Mouse (Mus musculus) cortical plate, adult 2 months (tissue): Measurements from ENCODE around the gene Nop58. TPM values are rescaled to one million over a fixed set of nuclear protein-coding genes. Genes with fewer than 3 reads are reported as not detected.
A peak's percentile ranks its signal among the peaks of the same experiment; 100 is the strongest.

ENCODE experiments used
- H3K27ac ChIP-seq: fragments of 200-500 bp; 2 replicates; pipeline ENCODE4 v1.5.1; 2012; ENCODE audit warnings: low read length, control low read depth, inconsistent platforms; ENCODE audit not compliant: insufficient read depth
- H3K4me1 ChIP-seq: fragments of 200-500 bp; 2 replicates; pipeline ENCODE4 v1.6.1; 2011; ENCODE audit warnings: low read length; ENCODE audit not compliant: control insufficient read depth, insufficient read depth
- H3K4me3 ChIP-seq: fragments of 200-500 bp; 2 replicates; pipeline ENCODE4 v1.5.1; 2011; ENCODE audit warnings: mild to moderate bottlenecking, low read length, control low read depth; ENCODE audit not compliant: insufficient read depth
- CTCF ChIP-seq: fragments of 200-500 bp; IDR thresholded peaks from 2 replicates; pipeline ENCODE4 v1.5.1; 2011; ENCODE audit warnings: mild to moderate bottlenecking, control low read depth, low read length; ENCODE audit not compliant: insufficient read depth; ENCODE audit errors: extremely low read depth
- POLR2A ChIP-seq: fragments of 200-500 bp; IDR thresholded peaks from 2 replicates; pipeline ENCODE4 v1.6.1; 2011; ENCODE audit warnings: mild to moderate bottlenecking, low read length, control low read depth; ENCODE audit not compliant: insufficient read depth; ENCODE audit errors: extremely low read depth
- polyA plus RNA-seq: library from polyadenylated mRNA; depleted of rRNA; stranded (reverse); fragments of >200 nt; gene quantifications from 2 replicates; pipeline ENCODE4 v1.2.3, GENCODE M21; 2012; rRNA removed

Gene Nop58
- polyA plus RNA-seq, 1 experiment: 21.6 TPM

DNA sequence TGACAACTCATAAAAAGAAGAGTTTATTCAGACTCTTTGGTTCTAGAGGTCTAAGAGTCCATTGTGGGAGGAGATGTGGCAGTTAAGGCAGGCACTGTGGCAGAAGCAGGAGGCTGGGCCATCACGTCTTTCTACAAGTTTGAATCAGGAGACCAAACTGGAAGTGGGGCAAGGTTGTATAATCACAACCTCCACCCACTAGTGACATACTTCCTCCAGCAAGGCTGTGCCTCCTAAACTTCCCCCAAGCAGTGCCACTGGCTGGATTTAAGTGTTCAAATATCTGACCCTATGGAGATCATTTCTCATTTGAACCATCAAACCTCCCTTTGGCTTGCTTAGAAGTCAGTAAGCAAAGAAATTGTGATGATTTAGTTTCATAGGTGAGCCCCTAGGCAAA is 70.5 kb downstream of the Nop58 start:
- no peak for TF ChIP-seq POLR2A
- no peak for TF ChIP-seq CTCF
- H3K4me1 ChIP-seq: no peaks in the 10 kb centered on the region
- no peak overlapping the region for H3K27ac ChIP-seq
- no peak overlapping the region for H3K4me3 ChIP-seq

DNA sequence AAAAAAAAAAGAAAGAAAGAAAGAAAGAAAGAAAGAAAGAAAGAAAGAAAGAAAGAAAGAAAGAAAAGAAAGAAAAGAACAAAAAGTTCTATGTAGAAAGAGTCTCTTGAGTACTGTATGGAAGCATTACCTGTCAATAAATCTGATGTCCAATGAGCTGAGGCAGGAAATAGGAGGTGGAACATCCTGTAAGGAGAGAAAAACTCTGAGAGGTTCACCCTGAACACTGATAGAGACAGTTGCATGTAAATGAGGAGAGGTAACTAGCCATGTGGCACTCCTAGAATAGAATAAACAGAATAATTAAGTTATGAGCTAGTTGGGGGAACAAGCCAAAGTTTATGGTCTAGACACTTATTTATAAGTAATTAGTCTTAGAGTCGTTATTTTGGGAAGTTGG is 73.6 kb downstream of the Nop58 start:
- TF ChIP-seq POLR2A (no peak), CTCF (no peak)
- H3K4me3 ChIP-seq: no peak overlapping the region
- H3K4me1 ChIP-seq: no peaks in the 10 kb centered on the region
- no peak overlapping the region for H3K27ac ChIP-seq

DNA sequence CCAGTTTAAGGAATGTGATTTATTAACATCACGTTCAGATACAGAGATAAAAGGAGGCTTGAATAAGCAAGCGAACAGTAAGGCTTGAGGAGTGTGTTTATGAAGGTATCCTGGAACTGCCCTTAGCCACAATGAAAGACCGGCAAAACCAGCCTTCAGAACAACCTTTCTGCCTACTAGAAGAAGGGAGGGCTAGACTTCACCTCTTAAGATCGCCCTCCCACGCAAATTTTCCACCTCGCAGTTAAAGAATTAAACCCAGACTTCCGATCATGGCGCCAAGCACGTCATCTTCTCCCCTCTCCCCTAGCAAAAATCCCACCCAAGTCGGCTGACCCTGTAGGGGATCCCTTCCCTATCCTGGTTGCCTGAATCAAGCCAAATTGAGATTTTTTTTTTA is 77.4 kb downstream of the Nop58 start:
- TF ChIP-seq POLR2A (no peak), CTCF (no peak)
- peak overlapping the region; percentile 99 for H3K4me3 ChIP-seq
- peaks cover 2% of the 10 kb centered on the region; the same call in 1 of the 2 replicates for H3K4me1 ChIP-seq
- peak overlapping the region; percentile 94 for H3K27ac ChIP-seq

DNA sequence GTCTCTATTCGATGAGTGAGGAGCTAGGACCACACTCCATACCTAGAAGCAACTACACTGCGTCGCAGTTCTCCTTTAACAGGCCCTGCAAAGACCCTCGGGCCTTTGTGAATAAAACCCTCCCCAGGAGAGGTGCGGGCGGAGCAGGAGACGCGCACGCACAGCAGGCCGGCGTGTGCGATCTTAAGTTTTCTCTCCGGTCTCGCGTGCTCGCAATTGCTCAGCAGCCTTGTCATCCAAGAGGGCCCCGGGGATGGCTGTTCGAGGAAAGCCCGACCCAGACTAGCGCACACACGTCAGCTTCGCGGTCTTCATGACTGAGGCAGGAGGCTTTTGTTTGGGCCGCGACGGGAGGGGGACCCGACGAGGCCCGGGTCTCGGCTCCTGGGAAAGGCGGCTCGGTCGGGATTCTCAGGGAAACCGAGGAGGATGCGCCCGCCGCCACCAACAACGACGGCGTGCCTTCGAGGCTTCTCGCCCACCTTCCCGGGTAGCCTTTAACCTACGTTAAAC is 77.9 kb downstream of the Nop58 start:
- Histone ChIP-seq H3K27ac (peak overlapping the region; percentile 94), H3K4me3 (peak overlapping the region; percentile 99), H3K4me1 (peaks cover 2% of the 10 kb centered on the region; the same call in 1 of the 2 replicates)
- no peak for TF ChIP-seq CTCF
- peak; percentile 66; the same call in 1 of the 2 replicates for TF ChIP-seq POLR2A

DNA sequence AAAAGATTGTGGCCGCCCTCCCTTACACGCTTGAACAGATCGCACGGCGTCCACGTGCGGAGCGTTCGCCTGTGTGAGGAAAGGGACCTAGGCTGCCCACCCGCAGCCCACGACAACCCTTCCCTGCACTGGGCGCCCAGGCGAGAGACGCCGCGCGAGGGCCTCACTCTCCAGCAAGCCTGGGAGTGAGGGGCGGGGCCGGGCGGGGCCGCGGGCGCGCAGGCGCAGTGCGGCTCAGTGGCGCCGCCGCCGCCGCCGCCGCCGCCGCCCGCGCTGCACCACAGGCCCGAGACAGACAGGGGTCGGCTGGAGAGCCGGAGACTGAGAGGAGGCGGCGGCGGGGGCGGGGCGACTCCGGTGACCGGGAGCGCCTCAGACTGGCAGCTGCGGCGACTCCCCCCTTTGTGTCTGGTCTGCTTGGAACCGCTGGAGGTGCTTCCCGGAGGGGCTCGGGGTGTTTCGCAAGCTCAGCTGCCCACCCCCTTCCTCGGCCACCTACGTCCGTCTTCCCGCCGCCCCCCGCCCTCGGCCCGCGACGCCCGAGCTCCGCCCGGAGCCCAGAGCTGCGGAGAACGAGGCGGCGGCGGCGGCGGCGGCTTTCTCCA is 78.5 kb downstream of the Nop58 start, which contains the start of gene Bmpr2:
TSS of gene Bmpr2 (plus strand) at position 237 of the 605 bp plus-strand sequence.
- H3K4me1 ChIP-seq: peaks cover 3% of the 10 kb centered on the region; the same call in 1 of the 2 replicates
- peak within 1 kb of the TSS; percentile 95 for H3K27ac ChIP-seq
- TF ChIP-seq CTCF (no peak), POLR2A (peak; percentile 71; the same call in 1 of the 2 replicates)
- H3K4me3 ChIP-seq: peak within 1 kb of the TSS; percentile 99

DNA sequence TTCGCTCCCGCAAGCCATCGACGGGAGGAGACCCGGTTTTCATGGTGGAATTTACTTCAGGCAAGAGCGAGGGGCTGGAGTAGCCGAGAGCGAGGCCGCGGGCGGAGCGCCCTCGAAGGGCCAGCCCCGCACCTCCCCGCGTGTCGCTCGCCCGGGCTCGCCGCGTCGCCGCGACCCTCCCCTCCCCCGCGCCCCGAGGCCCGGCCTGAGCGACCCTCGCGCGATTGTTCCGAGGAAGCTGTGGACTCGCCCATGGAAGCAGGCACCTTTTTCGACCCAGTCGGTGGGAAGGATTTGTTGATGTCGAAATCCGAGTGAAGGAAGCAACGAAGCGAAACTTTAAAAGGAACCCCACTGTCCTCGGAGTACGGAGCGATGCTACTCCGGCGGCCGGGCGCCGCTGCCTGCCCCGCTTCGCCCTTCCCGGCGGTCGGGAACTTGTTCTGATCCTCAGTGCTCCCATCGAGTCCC is 79.0 kb downstream of the Nop58 start:
- H3K4me3 ChIP-seq: peak overlapping the region; percentile 99
- TF ChIP-seq CTCF: no peak
- TF ChIP-seq POLR2A: no peak
- peak overlapping the region; percentile 95 for H3K27ac ChIP-seq
- peaks cover 3% of the 10 kb centered on the region; the same call in 1 of the 2 replicates for H3K4me1 ChIP-seq

DNA sequence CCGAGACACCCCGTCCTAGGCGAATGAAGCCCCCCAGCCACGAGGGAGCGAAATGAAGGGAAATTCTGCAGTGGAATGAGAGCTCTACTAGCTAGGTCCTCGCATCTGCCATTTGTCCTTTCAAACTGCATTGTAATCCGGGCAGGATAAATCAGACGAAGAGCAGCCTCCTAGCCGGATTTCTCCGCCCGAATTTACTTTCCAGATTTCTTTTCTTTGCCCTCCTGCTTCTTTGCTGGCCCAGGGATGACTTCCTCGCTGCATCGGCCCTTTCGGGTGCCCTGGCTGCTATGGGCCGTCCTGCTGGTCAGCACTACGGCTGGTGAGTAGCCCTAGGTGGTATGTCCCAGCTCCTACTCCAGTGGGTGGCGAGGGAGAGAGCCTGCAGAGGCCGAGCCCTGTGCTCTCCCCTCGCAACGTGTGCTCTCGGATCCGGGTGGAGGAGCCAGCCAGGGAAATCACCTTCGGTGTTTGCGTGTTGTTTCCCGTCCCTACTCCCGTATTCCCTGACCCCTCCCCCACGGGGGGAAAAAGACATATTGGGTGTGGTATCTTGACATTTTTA is 79.7 kb downstream of the Nop58 start:
- peaks cover 3% of the 10 kb centered on the region; the same call in 1 of the 2 replicates for H3K4me1 ChIP-seq
- peak overlapping the region; percentile 90 for H3K27ac ChIP-seq
- TF ChIP-seq CTCF: no peak
- no peak for TF ChIP-seq POLR2A
- peak overlapping the region; percentile 99 for H3K4me3 ChIP-seq

DNA sequence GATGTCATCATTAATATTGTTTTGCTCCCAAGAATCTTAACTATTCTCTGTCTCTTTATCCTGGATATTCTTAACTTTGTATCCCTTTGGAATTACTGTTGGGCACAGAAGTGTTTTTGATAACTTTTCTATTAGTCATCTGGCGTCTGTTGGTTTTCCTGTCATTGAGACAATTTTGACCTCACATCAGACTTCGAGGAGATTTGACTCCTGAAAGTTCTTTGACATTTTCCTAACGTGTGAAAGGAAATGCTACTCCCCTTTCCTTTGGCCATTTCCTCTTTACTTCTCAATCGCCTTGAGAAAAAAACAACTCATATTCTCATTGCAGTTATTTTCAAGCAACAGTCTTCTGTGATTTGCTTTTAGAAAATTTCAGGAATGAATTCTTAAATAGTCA is 80.5 kb downstream of the Nop58 start:
- Histone ChIP-seq H3K4me1 (peaks cover 3% of the 10 kb centered on the region; the same call in 1 of the 2 replicates), H3K4me3 (peak overlapping the region; percentile 99), H3K27ac (no peak overlapping the region)
- TF ChIP-seq CTCF (no peak), POLR2A (no peak)

DNA sequence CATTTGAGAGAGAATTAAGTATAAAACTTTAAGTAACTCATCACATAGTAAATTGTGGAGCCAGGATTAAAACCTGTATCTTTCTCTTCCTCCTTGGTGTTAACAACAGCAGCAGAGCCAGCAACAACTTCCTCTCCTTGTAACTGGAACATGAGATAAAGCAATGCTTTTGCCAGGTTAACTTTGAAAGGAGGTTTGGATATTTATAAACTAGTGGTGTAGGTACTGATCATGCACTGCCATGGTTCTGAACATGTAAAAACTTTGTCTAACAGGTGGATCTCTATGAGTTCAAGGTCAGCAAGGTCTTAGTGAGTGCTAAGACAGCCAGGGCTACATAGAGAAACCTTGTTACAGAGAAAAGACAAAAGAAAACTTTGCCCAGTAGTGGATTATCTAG is 81.9 kb downstream of the Nop58 start:
- Histone ChIP-seq H3K4me1 (peaks cover 5% of the 10 kb centered on the region; the same call in 1 of the 2 replicates), H3K27ac (no peak overlapping the region), H3K4me3 (peak overlapping the region; percentile 99; the same call in 1 of the 2 replicates)
- TF ChIP-seq CTCF (no peak), POLR2A (no peak)

Other genes starting within 250 kb of the Nop58 start
- gene Fzd7, start 202.5 kb upstream of the Nop58 start, polyA plus RNA-seq: 3.2 and 3.3 TPM in 2 replicates
- gene Gm973, start 168.7 kb upstream of the Nop58 start, polyA plus RNA-seq: 9.8 and 11.5 TPM in 2 replicates
- 113 and 116 TPM in 2 replicates for gene Sumo1, start 14.1 kb upstream of the Nop58 start, polyA plus RNA-seq
- 28.3 and 29.7 TPM in 2 replicates for gene Bmpr2, start 78.4 kb downstream of the Nop58 start, polyA plus RNA-seq
- 25.7 and 26.2 TPM in 2 replicates for gene Fam117b, start 228.0 kb downstream of the Nop58 start, polyA plus RNA-seq